Mouse (Mus musculus): ENCODE data around the gene Timp3.

GRCm38 (mm10) chr10:86317633-86318032 is 17.5 kb downstream of the Timp3 start:
- TF ChIP-seq POLR2A (IDR thresholded peaks at IDR 0.05; ENCODE audit: borderline replicate concordance, low read depth, low read length) (no peak), CTCF (IDR thresholded peaks at IDR 0.05; ENCODE audit: low read depth, low read length) (no peak)

Data from bone marrow macrophage, adult 2 months (primary cell).